Mouse (Mus musculus): ENCODE measurements around the gene Pigyl.

DNA sequence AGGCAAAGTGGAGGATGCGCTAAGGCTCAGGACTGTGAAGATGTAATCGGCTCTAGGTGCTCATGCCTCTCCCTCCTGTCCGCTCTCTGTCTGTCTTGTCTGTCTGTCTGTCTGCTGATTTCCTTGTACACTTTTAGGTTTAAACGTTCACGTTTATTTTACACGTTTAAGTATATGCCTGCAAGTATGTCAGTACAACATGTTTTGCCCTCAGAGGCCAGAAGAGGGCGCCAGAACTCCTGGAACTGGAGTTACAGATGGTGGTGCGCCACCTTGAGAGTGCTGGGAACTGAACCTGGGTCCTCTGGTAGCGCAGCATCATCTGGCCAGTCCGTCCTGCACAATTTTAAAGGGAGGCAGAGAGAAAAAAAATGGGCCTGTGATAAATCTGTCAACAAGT lies 10.0 kb downstream of the Pigyl start:
- no peak for TF ChIP-seq POLR2A (IDR thresholded peaks at IDR 0.05; ENCODE audit: borderline replicate concordance, low read depth, low read length)
- TF ChIP-seq CTCF (IDR thresholded peaks at IDR 0.05; ENCODE audit: low read depth, low read length) = no peak
